Mouse (Mus musculus) heart, postnatal 10 days (tissue): Measurements from ENCODE around the gene Pcca. TPM values are rescaled to one million over a fixed set of nuclear protein-coding genes. Genes with fewer than 3 reads are reported as not detected.

Experiments used
- DNase-seq, 2 experiments: peaks; one replicate each; pipeline ENCODE4 v3.0.0; 2021
- intact Hi-C: fragments of 180-260 bp; cut with DNase I; formaldehyde crosslinking; loops from one replicate; pipeline ENCODE4 v1.15.1; 2025
- total RNA-seq, 2 experiments: library from RNA; stranded (reverse); gene quantifications; 2 replicates each; pipeline ENCODE4 v1.2.3; 2021

Gene Pcca
- total RNA-seq: 10 to 100 TPM; 36.8 to 40.1 TPM

- DNase-seq: peak; percentile 97 to 98
- intact Hi-C loops: loop anchor here (5.0 kb wide), 1 partner anchor 103 kb away; no protein-coding TSS in a partner anchor
These were observed at the start of gene Pcca for GRCm38 (mm10) chr14:122534017-122534924. Pcca (plus strand) TSS chr14:122534324.

GRCm38 (mm10) chr14:122484458-122484843 lies 49.7 kb upstream of the Pcca start:
- intact Hi-C loops: no loop called here

GRCm38 (mm10) chr14:122484844-122485551 lies 49.1 kb upstream of the Pcca start:
- intact Hi-C loops: no loop called here
- no peak for DNase-seq

More at GRCm38 (mm10) chr14:122484458-122484843, 49.7 kb upstream of the Pcca start:
- DNase-seq: no peak

GRCm38 (mm10) chr14:122485635-122486181 lies 48.4 kb upstream of the Pcca start:
- DNase-seq: peak in 1 of 2 experiments; percentile 15
- intact Hi-C loops: no loop called here

GRCm38 (mm10) chr14:122486611-122487010 lies 47.5 kb upstream of the Pcca start:
- intact Hi-C loops: no loop called here
- DNase-seq: no peak

- intact Hi-C loops: no loop called here
- peak; percentile 11 to 18 for DNase-seq
These were observed 46.8 kb upstream of the Pcca start for GRCm38 (mm10) chr14:122487366-122487765.

GRCm38 (mm10) chr14:122489041-122489440 lies 45.1 kb upstream of the Pcca start:
- DNase-seq: peak in 1 of 2 experiments; percentile 39

GRCm38 (mm10) chr14:122489686-122490414 lies 44.3 kb upstream of the Pcca start:
- peak; percentile 27 to 45 for DNase-seq
- intact Hi-C loops: loop anchor here (2.0 kb wide), 1 partner anchor 15 kb away; the partner anchor contains the start of gene Zic2

More at GRCm38 (mm10) chr14:122489041-122489440, 45.1 kb upstream of the Pcca start:
- intact Hi-C loops: loop anchor here (2.0 kb wide), 1 partner anchor 14 kb away; the partner anchor contains the start of gene Zic2

GRCm38 (mm10) chr14:122490441-122491328 lies 43.4 kb upstream of the Pcca start, which contains the start of gene Gm10837:
Gm10837 (plus strand) TSS chr14:122490586.
- intact Hi-C loops: no loop called here
- DNase-seq: peak in 1 of 2 experiments; percentile 7

- DNase-seq: no peak
- intact Hi-C loops: no loop called here
These were observed 42.6 kb upstream of the Pcca start for GRCm38 (mm10) chr14:122491521-122491920.

GRCm38 (mm10) chr14:122492015-122492414 lies 42.1 kb upstream of the Pcca start:
- no peak for DNase-seq
- intact Hi-C loops: no loop called here

GRCm38 (mm10) chr14:122509058-122509457 lies 25.1 kb upstream of the Pcca start:
- DNase-seq: no peak
- intact Hi-C loops: loop anchor here (2.0 kb wide), 2 partner anchors 130 to 366 kb away; no protein-coding TSS in a partner anchor

GRCm38 (mm10) chr14:122511519-122511918 lies 22.6 kb upstream of the Pcca start:
- intact Hi-C loops: no loop called here
- no peak for DNase-seq

- no peak for DNase-seq
- intact Hi-C loops: loop anchor here (2.0 kb wide), 1 partner anchor 15 kb away; no protein-coding TSS in a partner anchor
These were observed 20.6 kb upstream of the Pcca start for GRCm38 (mm10) chr14:122513511-122514036.

- intact Hi-C loops: loop anchor here (2.0 kb wide), 1 partner anchor 16 kb away; no protein-coding TSS in a partner anchor
- no peak for DNase-seq
These were observed 5.6 kb upstream of the Pcca start for GRCm38 (mm10) chr14:122528475-122528874.

GRCm38 (mm10) chr14:122535986-122536385 lies 1.9 kb downstream of the Pcca start:
- no peak for DNase-seq
- intact Hi-C loops: no loop called here

- intact Hi-C loops: no loop called here
- DNase-seq: no peak
These were observed 14.3 kb downstream of the Pcca start for GRCm38 (mm10) chr14:122548421-122548820.

GRCm38 (mm10) chr14:122548905-122549304 lies 14.8 kb downstream of the Pcca start:
- DNase-seq: no peak
- intact Hi-C loops: no loop called here
